Mouse (Mus musculus): ENCODE measurements around the gene Has3.

Has3 gene

GRCm38 (mm10) chr8:106870051-106870450 lies at the start of gene Has3:
Gene Has3, plus strand, starts transcription at chr8:106870242.
- Histone ChIP-seq H3K36me3 (ENCODE audit: control insufficient read depth, insufficient read depth, low read length, poor library complexity, severe bottlenecking) (no peaks in the 10 kb centered on the region), H3K27me3 (ENCODE audit: control insufficient read depth, insufficient read depth, low read length, poor library complexity, severe bottlenecking) (no peaks in the 10 kb centered on the region)
- DNase-seq (ENCODE audit: low read depth, low spot score) = no peak

- peak; percentile 37 for DNase-seq (ENCODE audit: low read depth, low spot score)
- Histone ChIP-seq H3K36me3 (ENCODE audit: control insufficient read depth, insufficient read depth, low read length, poor library complexity, severe bottlenecking) (no peaks in the 10 kb centered on the region; the same call in 1 of the 2 replicates), H3K27me3 (ENCODE audit: control insufficient read depth, insufficient read depth, low read length, poor library complexity, severe bottlenecking) (no peaks in the 10 kb centered on the region)
Measured at GRCm38 (mm10) chr8:106820553-106821515, 49.2 kb upstream of the Has3 start.

- H3K36me3 ChIP-seq (ENCODE audit: control insufficient read depth, insufficient read depth, low read length, poor library complexity, severe bottlenecking) = peaks cover 2% of the 10 kb centered on the region; the same call in 1 of the 2 replicates
- H3K27me3 ChIP-seq (ENCODE audit: control insufficient read depth, insufficient read depth, low read length, poor library complexity, severe bottlenecking) = no peaks in the 10 kb centered on the region
- no peak for DNase-seq (ENCODE audit: low read depth, low spot score)
Measured at GRCm38 (mm10) chr8:106828921-106829320, 41.1 kb upstream of the Has3 start.

- no peak for DNase-seq (ENCODE audit: low read depth, low spot score)
Measured at GRCm38 (mm10) chr8:106829526-106830045, 40.5 kb upstream of the Has3 start.

GRCm38 (mm10) chr8:106834899-106835298 lies 35.1 kb upstream of the Has3 start:
- H3K36me3 ChIP-seq (ENCODE audit: control insufficient read depth, insufficient read depth, low read length, poor library complexity, severe bottlenecking) = no peaks in the 10 kb centered on the region
- H3K27me3 ChIP-seq (ENCODE audit: control insufficient read depth, insufficient read depth, low read length, poor library complexity, severe bottlenecking) = no peaks in the 10 kb centered on the region
- no peak for DNase-seq (ENCODE audit: low read depth, low spot score)

More at GRCm38 (mm10) chr8:106829526-106830045, 40.5 kb upstream of the Has3 start:
- peaks cover 2% of the 10 kb centered on the region; the same call in 1 of the 2 replicates for H3K36me3 ChIP-seq (ENCODE audit: control insufficient read depth, insufficient read depth, low read length, poor library complexity, severe bottlenecking)
- no peaks in the 10 kb centered on the region for H3K27me3 ChIP-seq (ENCODE audit: control insufficient read depth, insufficient read depth, low read length, poor library complexity, severe bottlenecking)

- no peaks in the 10 kb centered on the region for H3K27me3 ChIP-seq (ENCODE audit: control insufficient read depth, insufficient read depth, low read length, poor library complexity, severe bottlenecking)
- DNase-seq (ENCODE audit: low read depth, low spot score) = no peak
- no peaks in the 10 kb centered on the region for H3K36me3 ChIP-seq (ENCODE audit: control insufficient read depth, insufficient read depth, low read length, poor library complexity, severe bottlenecking)
Measured at GRCm38 (mm10) chr8:106836525-106836924, 33.5 kb upstream of the Has3 start.

- DNase-seq (ENCODE audit: low read depth, low spot score) = no peak
- Histone ChIP-seq H3K36me3 (ENCODE audit: control insufficient read depth, insufficient read depth, low read length, poor library complexity, severe bottlenecking) (no peaks in the 10 kb centered on the region), H3K27me3 (ENCODE audit: control insufficient read depth, insufficient read depth, low read length, poor library complexity, severe bottlenecking) (no peaks in the 10 kb centered on the region)
Measured at GRCm38 (mm10) chr8:106838803-106839202, 31.2 kb upstream of the Has3 start.

- DNase-seq (ENCODE audit: low read depth, low spot score) = no peak
- H3K27me3 ChIP-seq (ENCODE audit: control insufficient read depth, insufficient read depth, low read length, poor library complexity, severe bottlenecking) = no peaks in the 10 kb centered on the region
- H3K36me3 ChIP-seq (ENCODE audit: control insufficient read depth, insufficient read depth, low read length, poor library complexity, severe bottlenecking) = no peaks in the 10 kb centered on the region
Measured at GRCm38 (mm10) chr8:106839209-106840001, 30.6 kb upstream of the Has3 start.

GRCm38 (mm10) chr8:106850034-106850433 lies 20.0 kb upstream of the Has3 start:
- no peaks in the 10 kb centered on the region for H3K27me3 ChIP-seq (ENCODE audit: control insufficient read depth, insufficient read depth, low read length, poor library complexity, severe bottlenecking)
- H3K36me3 ChIP-seq (ENCODE audit: control insufficient read depth, insufficient read depth, low read length, poor library complexity, severe bottlenecking) = no peaks in the 10 kb centered on the region
- no peak for DNase-seq (ENCODE audit: low read depth, low spot score)

GRCm38 (mm10) chr8:106854534-106855241 lies 15.4 kb upstream of the Has3 start:
- no peaks in the 10 kb centered on the region for H3K36me3 ChIP-seq (ENCODE audit: control insufficient read depth, insufficient read depth, low read length, poor library complexity, severe bottlenecking)
- no peak for DNase-seq (ENCODE audit: low read depth, low spot score)
- H3K27me3 ChIP-seq (ENCODE audit: control insufficient read depth, insufficient read depth, low read length, poor library complexity, severe bottlenecking) = no peaks in the 10 kb centered on the region

GRCm38 (mm10) chr8:106855242-106855562 lies 14.8 kb upstream of the Has3 start:
- no peak for DNase-seq (ENCODE audit: low read depth, low spot score)
- no peaks in the 10 kb centered on the region for H3K27me3 ChIP-seq (ENCODE audit: control insufficient read depth, insufficient read depth, low read length, poor library complexity, severe bottlenecking)
- H3K36me3 ChIP-seq (ENCODE audit: control insufficient read depth, insufficient read depth, low read length, poor library complexity, severe bottlenecking) = no peaks in the 10 kb centered on the region

GRCm38 (mm10) chr8:106862845-106863244 lies 7.2 kb upstream of the Has3 start:
- no peak for DNase-seq (ENCODE audit: low read depth, low spot score)
- Histone ChIP-seq H3K27me3 (ENCODE audit: control insufficient read depth, insufficient read depth, low read length, poor library complexity, severe bottlenecking) (no peaks in the 10 kb centered on the region), H3K36me3 (ENCODE audit: control insufficient read depth, insufficient read depth, low read length, poor library complexity, severe bottlenecking) (no peaks in the 10 kb centered on the region)

- no peak for DNase-seq (ENCODE audit: low read depth, low spot score)
- H3K27me3 ChIP-seq (ENCODE audit: control insufficient read depth, insufficient read depth, low read length, poor library complexity, severe bottlenecking) = no peaks in the 10 kb centered on the region
- no peaks in the 10 kb centered on the region for H3K36me3 ChIP-seq (ENCODE audit: control insufficient read depth, insufficient read depth, low read length, poor library complexity, severe bottlenecking)
Measured at GRCm38 (mm10) chr8:106865354-106865753, 4.7 kb upstream of the Has3 start.

- no peaks in the 10 kb centered on the region for H3K27me3 ChIP-seq (ENCODE audit: control insufficient read depth, insufficient read depth, low read length, poor library complexity, severe bottlenecking)
- DNase-seq (ENCODE audit: low read depth, low spot score) = peak; percentile 21
- no peaks in the 10 kb centered on the region for H3K36me3 ChIP-seq (ENCODE audit: control insufficient read depth, insufficient read depth, low read length, poor library complexity, severe bottlenecking)
Measured at GRCm38 (mm10) chr8:106870537-106871327, 690 bp downstream of the Has3 start.
